Mouse (Mus musculus) adrenal gland, adult 8-10 months (tissue): ENCODE results near the gene Sgms2. TPM values are rescaled to one million over a fixed set of nuclear protein-coding genes. Genes with fewer than 3 reads are reported as not detected.

ENCODE experiments used
- DNase-seq: peaks from one replicate; pipeline ENCODE4 v3.0.0; 2022
- total RNA-seq, 4 experiments: library from RNA; stranded (reverse); gene quantifications; 2 replicates each; pipeline ENCODE4 v1.2.4; 2022

Sgms2 gene
- total RNA-seq, 4 experiments from 2014 or later = 3.6 to 9.6 (median 6.1) TPM

DNA sequence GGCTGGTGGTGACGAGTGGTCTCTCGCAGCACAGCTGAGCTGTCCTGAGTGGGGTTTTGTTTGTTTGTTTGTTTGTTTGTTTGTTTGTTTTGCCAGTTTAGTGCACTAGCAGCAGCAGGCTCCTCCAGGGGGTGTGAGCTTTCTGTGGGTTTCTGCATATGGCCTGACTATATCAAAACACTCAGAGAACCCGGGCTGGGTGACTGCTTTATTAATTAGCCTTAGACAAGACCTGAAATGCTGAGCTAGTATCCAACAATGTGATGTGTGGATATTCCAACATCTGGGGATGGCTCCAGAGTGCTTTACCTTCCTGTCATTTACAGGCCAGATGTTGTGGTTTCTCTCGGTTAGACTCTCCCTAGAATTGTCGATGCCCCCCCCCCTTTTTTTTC, 187.9 kb downstream of the Sgms2 start:
- DNase-seq = no peak

DNA sequence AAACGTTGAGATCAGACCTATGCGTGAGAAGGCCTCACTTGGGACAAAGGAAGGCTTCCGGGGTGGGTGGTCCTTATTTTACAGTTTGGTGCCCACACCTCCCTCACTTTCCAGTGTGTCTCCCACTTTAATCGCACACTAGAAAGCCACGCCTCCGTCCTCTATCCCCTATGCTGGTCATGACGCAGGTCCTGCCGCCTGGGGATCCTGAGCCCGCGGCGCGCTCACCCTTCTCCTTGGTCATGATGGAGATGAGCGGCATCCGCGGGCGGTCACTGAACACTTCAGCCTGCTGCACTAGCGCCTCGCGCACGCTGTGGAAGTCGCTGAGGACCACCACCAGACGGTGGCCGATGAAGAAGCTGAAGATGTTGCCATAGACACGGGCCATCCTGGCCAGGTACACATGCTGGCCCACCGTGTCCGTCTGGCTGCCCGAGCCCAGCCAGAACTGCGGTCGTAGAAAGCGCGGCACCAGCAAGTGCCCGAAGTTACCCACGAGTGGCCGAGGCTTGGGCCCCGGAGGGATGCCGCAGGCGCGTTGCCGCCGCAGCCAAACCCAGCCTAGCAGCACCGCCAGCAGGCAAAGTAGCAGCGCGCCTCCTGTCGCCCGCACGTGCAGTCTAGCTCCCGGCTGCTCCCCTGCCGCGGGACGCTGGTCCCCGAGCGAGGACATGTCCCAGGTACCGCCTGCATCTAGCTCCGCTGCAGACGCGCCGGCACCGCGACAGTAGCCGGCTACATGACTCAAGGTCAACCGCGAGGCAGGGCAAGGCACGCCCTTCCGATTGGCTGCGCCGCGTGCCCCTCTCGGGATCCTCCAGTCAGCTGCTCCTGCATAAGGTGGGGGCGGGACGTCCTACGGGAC, 188.5 kb downstream of the Sgms2 start, which contains the start of gene Cyp2u1:
Cyp2u1 (minus strand) TSS at position 776 of the 868 bp plus-strand sequence.
- DNase-seq = peak; percentile 89

DNA sequence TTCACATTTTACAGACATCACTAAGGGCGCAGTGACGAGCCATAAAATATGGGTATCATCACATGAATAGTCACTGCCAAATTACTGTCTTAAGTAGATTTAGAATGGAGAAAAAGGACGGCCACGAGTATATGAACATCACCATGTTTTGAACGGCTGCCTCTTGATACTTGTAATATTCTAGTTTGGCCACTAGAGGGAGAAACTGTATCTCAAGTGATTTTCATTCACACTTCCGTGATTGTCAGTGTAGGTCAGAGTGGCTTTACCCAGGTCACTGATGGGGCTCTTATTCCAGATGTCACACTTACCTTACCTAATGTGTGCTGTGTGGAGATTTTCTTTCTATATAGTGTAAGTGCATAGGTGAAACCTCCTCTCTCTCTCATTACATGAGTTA, 191.3 kb downstream of the Sgms2 start:
- no peak for DNase-seq

DNA sequence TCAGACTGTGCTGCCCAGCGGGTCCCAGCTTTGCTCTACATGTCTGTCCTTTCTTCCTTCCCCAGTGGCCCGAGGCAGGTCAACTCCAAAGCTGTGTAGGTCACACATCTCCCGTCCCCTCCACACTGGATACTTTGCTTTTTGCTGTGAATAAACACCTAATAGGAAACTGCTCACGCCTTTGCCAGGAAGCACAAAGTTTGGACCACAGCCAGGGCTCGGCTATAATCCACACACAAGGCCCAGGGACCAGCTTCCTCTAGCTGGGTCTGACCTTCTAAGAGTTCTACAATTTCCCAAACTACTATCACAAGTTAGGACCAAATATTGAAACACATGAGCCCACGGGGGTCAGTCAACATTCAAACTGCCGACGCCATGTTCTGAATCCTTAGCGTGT, 192.1 kb downstream of the Sgms2 start:
- DNase-seq = no peak

DNA sequence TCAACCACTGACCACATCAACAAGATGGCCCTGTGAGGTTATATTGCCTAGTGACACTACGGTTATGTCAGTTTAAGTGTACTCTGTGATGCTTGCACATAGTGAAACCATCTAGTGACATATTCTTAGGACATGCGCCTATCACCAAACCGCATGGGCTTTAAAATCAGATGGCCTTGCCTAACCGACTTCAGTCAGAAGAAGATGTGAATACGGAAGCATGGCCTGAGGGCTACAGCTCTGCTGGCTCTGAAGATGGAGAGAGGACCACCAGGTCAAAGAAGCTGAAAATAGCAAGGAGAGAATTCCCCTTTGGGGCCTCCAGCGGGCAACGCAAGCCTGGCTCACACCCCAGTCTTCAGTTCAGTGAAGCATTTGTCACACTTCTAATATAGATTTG, 194.3 kb downstream of the Sgms2 start:
- no peak for DNase-seq

DNA sequence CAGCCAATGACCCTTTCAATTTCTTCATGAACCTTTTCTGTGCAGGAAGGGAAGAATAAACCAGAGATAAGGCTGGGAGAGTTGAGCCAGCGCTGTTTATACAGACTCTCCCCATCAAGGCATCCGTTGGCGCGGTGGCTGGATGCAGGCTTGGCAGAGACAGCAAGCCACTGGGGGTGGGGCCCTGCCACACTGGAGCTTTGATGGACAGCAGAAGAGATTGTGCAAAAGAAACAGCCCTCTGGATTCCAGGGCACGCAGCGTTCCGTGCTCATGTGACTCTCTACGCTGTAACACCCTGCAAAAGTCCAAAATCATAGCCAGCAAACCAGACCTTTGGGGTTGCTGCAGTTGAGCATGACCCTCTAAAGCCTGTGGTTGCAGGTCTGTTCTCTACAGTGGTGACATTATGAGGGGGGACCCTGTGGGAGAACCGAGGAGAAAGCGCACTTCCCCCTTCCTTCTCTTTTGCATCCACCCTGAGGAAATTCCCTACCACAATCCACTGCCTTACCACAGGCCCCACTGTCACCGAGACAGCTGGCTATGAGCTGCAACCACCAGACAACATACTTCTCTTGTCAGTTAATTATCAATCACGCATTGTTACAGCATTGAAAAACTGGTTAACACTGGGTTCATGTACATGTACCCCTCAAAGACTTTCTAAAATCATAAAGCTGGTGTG, 195.6 kb downstream of the Sgms2 start:
- no peak for DNase-seq

DNA sequence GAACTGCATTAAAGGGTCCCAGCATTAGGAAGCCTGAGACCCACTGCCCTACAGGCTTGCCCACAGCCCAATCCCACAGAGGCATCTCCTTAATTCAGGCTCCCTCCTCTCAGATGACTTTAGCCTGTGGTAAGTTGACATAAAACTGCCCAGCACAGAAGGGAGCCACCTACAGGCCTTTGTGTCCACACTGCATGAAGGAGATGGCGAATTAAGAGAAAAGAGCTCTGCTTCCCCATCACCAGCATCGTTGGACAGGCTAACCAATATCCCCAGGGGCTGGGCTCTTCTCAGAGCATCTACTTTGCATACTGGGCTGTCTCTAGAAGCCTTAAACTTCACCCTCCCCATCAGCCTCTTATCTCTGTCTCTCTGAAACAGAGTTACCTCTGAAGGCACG, 196.7 kb downstream of the Sgms2 start:
- no peak for DNase-seq

DNA sequence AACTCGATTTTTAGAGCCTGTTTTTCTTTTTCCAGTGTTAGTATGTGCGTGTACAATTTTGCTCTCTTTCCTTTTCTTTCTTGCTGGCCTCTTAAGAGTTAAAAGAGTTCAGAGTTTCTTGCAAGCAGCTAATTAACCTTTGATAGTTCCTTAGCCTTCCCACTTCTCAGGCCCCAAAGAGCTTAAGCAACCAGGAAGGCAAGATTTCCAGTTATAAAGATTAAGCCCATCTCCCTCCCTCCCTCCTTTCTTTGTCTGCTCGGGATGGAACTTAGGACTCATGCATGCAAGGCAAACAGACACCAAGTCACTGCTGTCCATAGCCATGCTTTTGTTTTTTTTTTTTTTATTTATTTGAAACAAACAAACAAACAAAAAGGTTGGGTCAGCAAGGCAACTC, 198.3 kb downstream of the Sgms2 start:
- no peak for DNase-seq

DNA sequence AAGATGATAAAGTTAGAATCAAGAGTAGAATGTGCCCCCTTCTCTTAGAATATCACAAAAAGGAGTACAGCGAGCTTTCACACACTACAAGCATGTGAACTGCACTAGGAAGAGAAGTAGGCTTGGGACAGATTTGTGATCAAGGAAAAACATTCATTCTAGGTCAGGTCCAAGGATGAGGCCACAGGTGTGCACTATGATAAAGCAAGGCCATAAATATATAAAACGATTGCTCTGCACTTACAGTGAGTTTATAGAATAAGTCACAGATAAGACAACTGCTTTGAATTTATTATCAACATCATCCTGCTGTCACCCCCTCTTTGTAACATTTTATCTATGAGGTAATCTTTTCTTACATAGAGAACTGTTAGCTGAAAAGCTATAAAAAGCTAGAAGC, 198.9 kb downstream of the Sgms2 start:
- no peak for DNase-seq

DNA sequence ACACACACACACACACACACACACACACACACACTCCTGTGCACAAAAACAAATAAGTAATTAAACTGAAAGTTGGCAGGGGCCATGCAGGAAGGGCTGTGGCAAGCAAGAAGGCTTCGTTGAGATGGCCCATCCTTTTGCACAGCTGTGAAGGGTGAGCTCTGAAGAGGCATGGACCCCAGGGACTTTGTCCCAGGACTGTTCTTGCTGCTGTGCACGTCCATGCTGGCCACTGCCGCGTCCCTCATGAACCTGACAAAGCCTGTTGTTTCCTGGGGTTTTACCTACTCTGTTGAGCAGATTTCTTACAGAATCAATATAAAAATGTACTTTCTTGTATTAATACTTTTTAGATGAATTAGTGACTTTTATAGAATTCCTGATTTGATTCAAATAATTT, 199.3 kb downstream of the Sgms2 start:
- no peak for DNase-seq

DNA sequence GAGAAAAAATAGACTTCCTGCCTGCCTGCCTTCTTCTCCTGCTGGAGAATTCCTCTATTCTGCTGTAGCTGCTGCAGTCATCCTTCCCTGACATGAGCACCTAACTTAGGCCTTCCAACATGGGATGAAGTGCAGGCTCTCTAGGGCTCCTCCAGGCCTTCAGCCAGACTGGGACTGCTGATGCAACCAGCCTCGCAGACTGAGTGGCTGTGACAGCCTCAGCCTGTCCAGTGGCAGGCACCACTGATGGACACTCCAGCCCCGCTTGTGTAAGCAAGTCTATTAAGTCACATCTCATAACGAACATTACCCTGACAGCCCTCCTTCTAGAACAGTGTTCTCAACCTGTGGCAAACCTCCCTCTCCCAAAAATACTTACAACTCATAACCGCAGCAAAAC, 217.1 kb downstream of the Sgms2 start:
- no peak for DNase-seq

DNA sequence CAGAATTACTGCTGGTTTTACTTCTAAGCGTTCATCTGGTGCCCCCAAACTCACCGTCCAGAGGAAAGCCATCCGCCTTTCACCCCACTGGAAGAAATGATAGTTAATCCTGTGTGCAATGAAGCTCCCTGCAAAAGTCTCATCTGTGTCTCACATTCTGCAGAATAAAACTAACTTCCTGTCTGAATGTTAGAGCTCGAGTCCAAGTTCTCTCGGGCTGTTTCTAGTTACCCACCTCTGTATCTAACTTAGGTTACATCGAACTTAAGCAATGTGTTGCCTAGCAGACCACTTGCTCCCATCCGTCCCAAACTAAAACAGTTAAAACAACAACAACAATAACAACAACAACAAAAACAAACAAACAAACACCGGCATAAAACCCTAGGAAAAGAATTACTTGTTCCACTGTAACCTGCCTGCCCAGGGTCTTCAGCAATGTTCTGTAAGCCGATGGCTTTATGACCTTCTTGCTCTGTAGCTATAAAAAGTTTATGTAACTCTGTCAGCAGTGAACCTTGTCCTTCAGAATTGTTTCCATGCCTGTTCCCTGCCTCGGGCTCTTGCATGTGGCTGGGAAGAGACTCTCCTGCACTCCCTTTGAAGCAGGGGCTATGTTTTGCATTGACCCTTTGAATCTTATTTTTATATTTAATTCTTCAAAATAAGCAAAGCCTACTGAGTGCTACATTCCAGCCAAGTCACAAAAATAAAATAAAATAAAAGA, 218.7 kb downstream of the Sgms2 start:
- no peak for DNase-seq

DNA sequence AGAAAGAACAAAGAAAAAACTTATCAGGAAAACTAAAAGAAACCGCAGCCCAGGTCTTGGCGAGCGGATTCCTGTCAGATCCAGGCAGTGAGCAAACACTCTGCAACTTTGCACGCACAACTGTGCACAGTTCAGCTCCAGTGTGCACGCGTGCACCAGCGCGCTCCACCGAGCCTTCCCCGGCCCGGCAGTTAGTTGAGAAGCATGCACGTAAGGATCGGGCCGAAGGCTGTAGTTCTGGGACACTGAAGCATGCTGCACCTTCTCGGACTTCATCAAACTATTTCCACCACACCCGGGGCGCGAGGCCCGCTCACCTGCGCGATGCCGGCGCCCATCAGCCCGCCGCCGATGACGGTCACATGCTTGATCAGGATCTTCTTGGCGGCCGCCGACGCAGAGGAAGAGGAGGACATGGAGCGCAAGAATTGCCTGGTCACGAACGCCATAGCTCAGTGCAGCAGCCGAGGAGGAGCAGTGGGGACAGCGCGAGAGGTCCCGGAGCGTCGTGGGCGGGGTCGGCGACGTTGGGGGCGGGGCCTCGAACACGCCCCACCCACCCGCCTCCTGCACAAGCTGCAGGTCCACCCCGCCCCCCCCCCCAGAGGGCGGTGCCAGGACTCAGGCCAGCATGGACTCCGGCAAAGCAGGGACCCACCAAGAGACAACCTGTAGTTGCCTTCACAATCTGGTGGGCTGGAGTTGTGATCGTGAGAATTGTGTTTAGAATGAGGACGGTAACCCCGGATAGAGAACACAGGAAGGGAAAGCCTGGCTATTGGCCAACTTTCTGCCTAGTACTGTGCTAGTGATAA, 219.4 kb downstream of the Sgms2 start, which contains the start of gene Hadh:
Hadh (minus strand) TSS at position 543 of the 815 bp plus-strand sequence.
- DNase-seq = peak; percentile 79

DNA sequence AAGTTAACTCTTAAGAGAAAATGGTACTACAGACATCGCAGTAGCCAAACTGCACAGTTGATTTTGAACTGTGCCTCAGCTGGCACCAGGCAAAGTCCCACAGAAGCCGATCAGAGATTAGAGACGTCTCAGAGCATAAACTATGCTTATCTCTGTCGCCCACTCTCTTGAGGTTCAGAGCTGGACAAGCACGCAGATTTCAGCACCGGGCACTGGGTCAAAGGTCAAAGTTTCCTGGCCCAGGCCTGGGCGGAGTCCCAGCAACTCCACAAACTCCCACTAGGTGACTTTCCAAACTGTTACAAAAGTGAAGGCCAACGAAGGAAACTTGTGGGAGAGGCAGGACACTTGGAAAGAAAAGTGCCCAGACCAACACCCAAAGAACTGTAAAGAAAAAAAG, 220.1 kb downstream of the Sgms2 start:
- DNase-seq = peak; percentile 67

DNA sequence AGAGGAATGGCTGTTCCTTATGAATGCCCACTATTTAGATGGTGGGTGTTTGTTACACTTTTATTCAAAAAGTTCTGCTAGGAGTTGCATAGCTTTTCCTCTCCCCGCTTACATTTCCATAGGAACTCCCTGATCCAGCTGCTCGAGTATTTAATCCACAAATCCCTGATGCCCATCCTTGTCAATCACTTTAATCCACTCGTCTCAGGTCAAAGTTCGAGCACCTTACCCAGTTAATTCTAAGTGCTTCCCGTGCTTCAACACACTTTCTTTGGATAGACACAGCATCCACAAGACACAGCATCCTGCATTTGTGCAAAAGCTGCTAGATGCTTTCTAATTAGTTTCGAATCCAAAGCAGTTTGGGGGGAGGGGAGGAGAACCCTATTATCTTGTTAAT, 220.8 kb downstream of the Sgms2 start:
- no peak for DNase-seq

Other genes starting within 250 kb of the Sgms2 start
- 100 to 1,000 TPM; 375 to 489 (median 428) TPM for gene Hadh, start 219.3 kb downstream of the Sgms2 start, total RNA-seq
- 10 to 100 TPM; 11.6 to 19.1 (median 12.0) TPM for gene Cyp2u1, start 188.2 kb downstream of the Sgms2 start, total RNA-seq
- 10 to 100 TPM; 62.3 to 70.9 (median 65.6) TPM for gene Papss1, start 73.4 kb upstream of the Sgms2 start, total RNA-seq